Mouse (Mus musculus) embryo, embryonic 10 days (tissue): Measurements from ENCODE around the gene B4galt3.
"Not testable (repeated sequence)": the region's sequence is repeated elsewhere in the genome, so short reads cannot be mapped to it uniquely, and the experiment has no call there.

Source experiments
- DNase-seq: peaks from one replicate; pipeline ENCODE4 v3.0.0-alpha.2; 2015; ENCODE audit warnings: low spot score

The B4galt3 gene

GRCm38 (mm10) chr1:171240911-171241310 lies 29.2 kb upstream of the B4galt3 start:
- no peak for DNase-seq

DNA sequence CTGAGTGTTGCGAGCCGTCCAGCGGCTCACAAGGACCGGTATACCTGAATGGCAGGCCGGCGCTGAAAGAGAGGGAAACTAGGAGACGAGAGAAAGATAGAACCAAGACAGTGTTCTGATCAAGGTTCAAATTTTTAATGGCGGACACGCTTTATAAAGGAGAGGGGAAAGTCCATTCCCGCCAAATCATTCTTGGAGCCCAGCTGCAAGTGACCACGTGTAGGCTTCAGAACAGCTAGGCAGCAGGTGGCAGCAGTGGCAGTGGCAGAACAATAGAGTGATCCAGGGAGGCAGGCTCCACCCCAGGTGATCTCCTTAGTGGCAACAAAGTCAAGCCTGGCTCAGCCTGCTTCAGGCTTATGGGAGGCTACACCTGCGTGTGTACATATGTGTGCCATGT lies 28.2 kb upstream of the B4galt3 start:
- not testable (repeated sequence) for DNase-seq

GRCm38 (mm10) chr1:171245353-171245752 lies 24.8 kb upstream of the B4galt3 start:
- no peak for DNase-seq

DNA sequence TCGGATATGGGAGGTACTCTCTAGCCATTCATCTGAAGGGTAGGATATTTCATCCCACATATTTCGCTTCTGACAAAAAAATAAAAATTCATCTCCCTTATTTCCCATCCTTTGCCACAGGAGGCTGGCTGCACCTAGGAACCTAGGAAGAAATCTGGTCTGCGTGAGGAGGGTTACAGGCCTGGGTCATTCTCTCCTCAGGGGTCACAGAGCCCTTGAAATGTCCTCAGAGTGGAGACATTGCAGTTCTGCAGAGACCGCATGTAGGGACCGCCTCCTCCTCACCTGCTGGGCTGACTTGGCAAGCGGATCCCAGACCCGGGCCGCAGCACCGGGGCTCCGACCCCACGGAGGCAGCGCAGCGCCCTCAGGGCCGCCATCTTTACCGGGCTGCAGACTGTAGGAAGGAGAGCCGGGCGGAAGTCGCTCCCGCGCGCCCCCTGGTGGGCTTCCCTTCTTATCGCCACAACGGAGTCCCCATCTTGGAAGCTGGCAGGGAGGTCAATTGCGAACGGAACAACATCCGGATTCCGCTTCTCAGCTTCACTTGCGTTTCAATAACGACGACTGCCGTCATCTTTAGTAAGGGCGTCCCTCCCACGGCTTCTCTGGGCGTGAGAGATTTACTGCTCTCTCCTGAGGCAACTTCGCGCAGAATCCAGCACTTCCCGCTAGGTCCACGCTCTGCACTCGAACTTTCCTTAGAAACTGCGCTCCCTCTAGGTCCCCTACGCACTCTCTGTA lies 23.2 kb upstream of the B4galt3 start:
- peak; percentile 99 for DNase-seq

GRCm38 (mm10) chr1:171247453-171247841 lies 22.7 kb upstream of the B4galt3 start:
- no peak for DNase-seq

GRCm38 (mm10) chr1:171247916-171248315 lies 22.2 kb upstream of the B4galt3 start:
- no peak for DNase-seq

GRCm38 (mm10) chr1:171248386-171249226 lies 21.5 kb upstream of the B4galt3 start:
- DNase-seq, result peak; percentile 39

DNA sequence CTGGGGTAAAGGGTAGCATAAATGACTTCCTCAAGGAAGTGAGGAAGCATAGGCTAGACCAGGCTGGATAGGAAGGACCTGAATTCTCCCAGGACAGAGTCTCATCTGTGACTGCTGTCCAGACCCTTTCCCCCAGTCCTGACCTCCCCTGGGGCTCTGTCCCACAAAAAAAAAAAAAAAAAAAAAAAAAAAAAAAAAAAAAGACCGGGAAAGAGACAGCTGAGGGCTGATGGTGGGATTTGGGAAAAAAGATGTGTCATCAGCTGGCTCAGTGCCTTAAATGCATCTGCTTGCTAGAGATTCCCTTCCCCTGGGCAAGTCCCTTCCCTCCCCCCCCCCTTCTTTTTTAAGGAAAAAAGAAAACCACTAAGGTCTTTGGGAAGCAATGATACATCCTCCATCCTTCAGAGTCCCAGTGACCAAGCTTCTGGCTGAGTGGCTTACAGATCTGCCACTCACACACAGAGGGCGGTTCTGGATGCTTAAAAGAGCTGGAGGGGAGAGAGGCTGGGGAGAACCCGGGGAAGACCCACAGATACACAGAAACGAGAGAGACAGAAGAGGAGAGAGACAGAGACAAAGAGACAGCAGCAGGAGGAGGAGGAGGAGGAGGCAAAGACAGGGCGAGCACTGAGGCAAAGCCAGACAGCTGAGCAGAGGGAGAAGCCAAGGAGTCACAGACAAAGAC lies 20.1 kb upstream of the B4galt3 start, which contains the start of gene Adamts4:
Gene Adamts4 (plus strand): TSS at position 509 of the 688 bp plus-strand sequence.
- DNase-seq, result peak; percentile 76

DNA sequence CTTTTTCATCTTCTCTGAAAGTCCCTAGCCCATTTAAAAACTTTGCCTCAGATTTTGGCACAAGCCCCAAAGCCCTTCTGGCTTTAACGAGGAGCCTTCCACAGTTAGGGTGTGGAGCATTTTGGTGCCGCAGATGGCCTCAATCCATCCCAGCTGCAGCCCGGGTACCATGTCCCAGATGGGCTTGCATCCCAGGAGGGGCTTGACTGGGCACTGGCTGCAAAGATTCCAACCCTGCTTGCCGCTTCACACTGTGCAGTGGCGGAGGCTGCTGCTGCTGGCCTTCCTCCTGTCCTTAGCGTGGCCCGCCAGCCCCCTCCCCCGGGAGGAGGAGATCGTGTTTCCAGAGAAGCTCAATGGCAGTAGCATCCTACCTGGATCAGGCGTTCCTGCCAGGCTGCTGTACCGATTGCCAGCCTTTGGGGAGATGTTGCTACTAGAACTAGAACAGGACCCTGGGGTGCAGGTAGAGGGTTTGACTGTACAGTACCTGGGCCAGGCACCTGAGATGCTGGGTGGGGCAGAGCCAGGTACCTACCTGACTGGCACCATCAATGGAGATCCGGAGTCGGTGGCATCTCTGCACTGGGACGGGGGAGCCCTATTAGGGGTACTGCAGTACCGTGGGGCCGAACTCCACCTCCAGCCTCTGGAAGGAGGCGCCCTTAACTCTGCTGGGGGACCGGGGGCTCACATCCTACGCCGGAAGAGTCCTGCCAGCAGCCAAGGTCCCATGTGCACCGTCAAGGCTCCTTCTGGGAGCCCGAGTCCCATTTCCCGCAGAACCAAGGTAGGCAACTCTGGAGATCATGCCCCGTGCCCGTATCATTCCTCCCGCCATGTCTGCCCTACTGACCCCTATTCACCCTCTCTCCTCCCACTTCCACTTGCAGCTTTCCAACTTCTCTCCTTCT lies 19.2 kb upstream of the B4galt3 start, which contains the start of gene Ndufs2:
Gene Ndufs2 (minus strand): TSS at position 709 of the 914 bp plus-strand sequence.
- peak; percentile 67 for DNase-seq

- peak; percentile 68 for DNase-seq
Observed at GRCm38 (mm10) chr1:171251594-171252324, 18.4 kb upstream of the B4galt3 start.

GRCm38 (mm10) chr1:171252415-171252814 lies 17.7 kb upstream of the B4galt3 start:
- DNase-seq, result no peak

- no peak for DNase-seq
Observed at GRCm38 (mm10) chr1:171256095-171256818, 13.9 kb upstream of the B4galt3 start.

DNA sequence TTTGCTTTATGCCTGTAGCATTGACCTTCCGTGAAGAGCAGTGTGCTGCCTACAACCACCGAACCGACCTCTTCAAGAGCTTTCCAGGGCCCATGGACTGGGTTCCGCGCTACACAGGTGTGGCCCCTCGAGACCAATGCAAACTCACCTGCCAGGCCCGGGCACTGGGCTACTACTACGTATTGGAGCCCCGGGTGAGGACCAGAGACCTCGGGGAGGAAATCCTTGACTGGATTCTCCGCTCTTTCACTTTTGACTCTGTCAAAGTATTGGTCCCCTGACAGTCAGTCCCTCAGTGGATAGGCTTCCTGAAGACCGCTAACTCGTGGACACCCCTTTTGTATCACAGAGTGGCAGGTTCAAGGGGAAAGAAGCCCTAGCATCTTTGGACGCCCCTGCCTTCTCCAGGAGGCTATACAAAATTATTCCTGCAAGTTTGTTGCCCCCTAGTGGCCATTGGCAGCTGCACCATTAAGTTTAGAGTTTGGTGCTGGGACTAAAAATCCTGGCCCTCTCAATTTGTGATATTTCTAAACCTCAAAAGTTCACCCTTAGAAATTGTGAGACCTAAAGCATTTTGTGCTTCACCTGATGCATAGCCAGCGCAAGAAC lies 13.1 kb upstream of the B4galt3 start:
- peak; percentile 76 for DNase-seq

DNA sequence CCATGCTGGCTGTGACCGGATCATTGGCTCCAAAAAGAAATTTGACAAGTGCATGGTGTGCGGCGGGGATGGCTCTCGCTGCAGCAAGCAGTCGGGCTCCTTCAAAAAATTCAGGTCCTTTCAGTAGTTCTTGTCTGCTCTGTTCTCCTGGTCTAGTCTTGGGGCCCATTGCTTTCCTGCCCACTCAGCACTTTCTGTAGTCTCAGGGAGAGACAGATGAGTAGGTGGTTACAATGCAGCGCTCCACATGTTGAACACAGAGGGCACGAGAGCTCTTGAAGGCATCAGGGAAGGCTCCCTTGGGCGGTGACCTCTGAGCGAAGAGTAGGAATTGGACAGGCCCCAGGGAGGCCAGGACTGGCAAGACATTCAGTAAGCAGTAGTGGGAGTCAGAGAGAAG lies 12.3 kb upstream of the B4galt3 start:
- no peak for DNase-seq

DNA sequence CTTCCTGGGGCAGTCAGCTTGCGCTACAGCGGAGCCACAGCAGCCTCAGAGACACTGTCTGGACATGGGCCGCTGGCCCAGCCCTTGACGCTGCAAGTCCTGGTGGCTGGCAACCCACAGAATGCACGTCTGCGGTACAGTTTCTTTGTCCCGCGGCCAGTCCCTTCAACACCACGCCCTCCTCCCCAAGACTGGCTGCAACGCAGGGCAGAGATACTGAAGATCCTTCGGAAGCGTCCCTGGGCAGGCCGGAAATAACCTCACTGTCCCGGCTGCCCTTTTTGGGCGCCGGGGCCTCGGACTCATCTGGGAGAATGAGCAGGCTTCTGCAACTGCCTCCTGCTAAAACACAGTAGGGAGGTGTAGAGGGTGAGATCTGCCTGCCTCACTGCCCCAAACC lies 11.2 kb upstream of the B4galt3 start:
- no peak for DNase-seq

DNA sequence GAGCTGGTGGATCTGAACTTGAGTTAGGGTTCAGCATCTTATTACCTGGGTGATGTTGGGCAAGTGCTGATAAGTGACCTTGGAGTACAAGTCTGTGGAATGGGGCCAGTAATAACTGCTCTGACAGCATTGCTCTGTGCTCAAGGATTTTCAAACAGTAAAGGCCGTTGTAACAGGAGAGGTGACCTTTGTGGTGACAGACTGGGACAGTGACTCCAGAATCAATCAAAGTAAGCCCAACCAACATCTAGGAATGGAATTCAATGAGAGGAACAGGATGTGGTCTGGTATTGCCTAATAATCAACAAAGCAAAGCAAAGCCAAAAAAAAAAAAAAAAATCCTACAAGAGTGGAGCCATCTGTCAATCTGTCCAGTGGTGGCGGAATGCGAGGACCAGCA lies 9.8 kb upstream of the B4galt3 start:
- no peak for DNase-seq

GRCm38 (mm10) chr1:171262594-171263130 lies 7.5 kb upstream of the B4galt3 start:
- peak; percentile 23 for DNase-seq

DNA sequence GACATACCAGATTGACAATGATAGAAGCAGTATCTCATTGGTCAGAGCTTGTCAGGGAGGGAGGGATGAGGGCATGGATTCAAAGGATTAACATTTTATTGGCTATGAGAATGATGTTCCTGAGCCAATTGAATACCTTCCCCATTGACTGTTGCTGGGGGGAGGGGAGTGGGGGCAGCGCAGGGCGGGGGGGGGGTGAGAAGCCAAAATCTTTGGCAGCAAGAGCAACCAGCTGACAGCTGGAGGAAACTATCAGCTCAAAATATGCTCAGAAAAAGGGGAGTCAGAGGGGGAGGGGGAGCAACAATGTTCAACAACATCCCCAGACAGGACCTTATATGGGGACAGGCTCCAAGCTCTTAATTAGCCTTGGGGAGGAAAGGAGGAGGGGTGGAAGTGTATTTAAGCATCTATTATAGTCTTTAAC lies 6.9 kb upstream of the B4galt3 start:
- peak; percentile 54 for DNase-seq
